Mouse (Mus musculus): ENCODE measurements around the gene Atp4b. TPM values are rescaled to one million over a fixed set of nuclear protein-coding genes. Genes with fewer than 3 reads are reported as not detected.
A peak's percentile ranks its signal among the peaks of the same experiment; 100 is the strongest.

Atp4b gene
- total and polyA plus RNA-seq, 2 experiments from 2014 or later: not detected

DNA sequence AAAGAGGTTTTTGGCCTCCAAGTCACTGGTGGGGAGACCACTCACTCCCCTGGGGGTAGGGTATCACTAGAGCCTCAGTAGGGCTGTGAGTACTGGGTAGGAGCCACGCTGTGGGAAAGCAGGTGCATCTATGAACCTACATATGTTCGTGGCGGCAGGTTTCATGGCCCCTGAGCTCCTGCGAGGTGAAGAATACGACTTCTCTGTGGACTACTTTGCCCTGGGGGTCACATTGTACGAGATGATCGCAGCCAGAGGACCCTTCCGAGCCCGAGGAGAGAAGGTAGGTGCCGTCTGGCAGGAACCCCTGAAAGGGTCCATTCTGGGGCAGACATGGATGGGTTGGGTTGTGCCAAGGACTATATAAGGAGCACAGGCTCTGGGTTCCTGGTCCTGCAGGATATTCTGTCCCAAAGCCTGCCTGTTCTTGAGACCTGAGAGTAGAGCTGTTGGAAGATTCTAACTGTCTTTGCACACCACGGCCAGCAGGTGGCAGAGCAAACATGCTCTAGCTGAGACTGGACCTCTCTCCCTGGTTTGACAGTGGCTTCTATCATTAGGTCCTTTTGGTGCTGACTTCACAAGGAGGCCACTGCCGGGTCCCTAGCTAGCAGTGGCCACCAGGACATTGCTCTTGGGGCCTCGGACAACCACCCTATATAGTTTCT lies 16.4 kb upstream of the Atp4b start:
- Histone ChIP-seq H3K4me3 (ENCODE audit: low read depth, low read length) (no peak overlapping the region), H3K27ac (ENCODE audit: low read depth, low read length) (no peak overlapping the region), H3K4me1 (ENCODE audit: insufficient read depth) (no peaks in the 10 kb centered on the region), H3K9ac (no peak overlapping the region), H3K36me3 (ENCODE audit: insufficient read depth) (no peaks in the 10 kb centered on the region), H3K27me3 (ENCODE audit: insufficient read depth, low read length) (no peaks in the 10 kb centered on the region), H3K9me3 (ENCODE audit: low read length) (no peaks in the 10 kb centered on the region), H3K4me2 (ENCODE audit: low read depth) (no peak overlapping the region)
- ATAC-seq (peak; percentile 61), DNase-seq (peak; percentile 77)
- peak; percentile 90 for TF ChIP-seq CTCF (IDR thresholded peaks at IDR 0.05; ENCODE audit: low read depth)
- 64% methylated on average over 13 of the region's 13 CpGs for WGBS

DNA sequence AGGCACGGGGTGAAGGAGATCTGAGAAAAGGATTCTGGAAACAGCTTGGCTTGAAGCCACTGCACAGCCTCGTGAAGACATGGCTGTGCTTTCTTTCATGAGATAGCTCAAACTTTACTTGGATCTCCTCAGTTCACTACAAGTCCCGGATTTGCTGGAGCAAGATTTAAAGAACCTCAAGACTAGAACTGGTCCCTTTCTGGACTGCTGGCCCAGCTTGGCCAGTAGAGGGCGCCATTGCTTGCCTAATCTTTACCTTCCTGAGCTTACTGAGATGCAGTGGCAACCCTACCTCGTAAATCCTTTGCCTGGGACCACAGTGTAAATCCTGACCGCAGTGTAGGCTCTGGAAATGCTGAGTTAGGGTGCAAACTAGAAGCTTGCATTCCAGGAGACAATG lies 15.0 kb upstream of the Atp4b start:
- 32% methylated on average over 6 of the region's 6 CpGs for WGBS
- Histone ChIP-seq H3K9ac (no peak overlapping the region), H3K4me2 (ENCODE audit: low read depth) (no peak overlapping the region), H3K4me1 (ENCODE audit: insufficient read depth) (no peaks in the 10 kb centered on the region), H3K9me3 (ENCODE audit: low read length) (no peaks in the 10 kb centered on the region), H3K27me3 (ENCODE audit: insufficient read depth, low read length) (no peaks in the 10 kb centered on the region), H3K27ac (ENCODE audit: low read depth, low read length) (no peak overlapping the region), H3K4me3 (ENCODE audit: low read depth, low read length) (no peak overlapping the region), H3K36me3 (ENCODE audit: insufficient read depth) (no peaks in the 10 kb centered on the region)
- ATAC-seq (peak; percentile 70), DNase-seq (peak; percentile 84)
- peak; percentile 87 for TF ChIP-seq CTCF (IDR thresholded peaks at IDR 0.05; ENCODE audit: low read depth)

DNA sequence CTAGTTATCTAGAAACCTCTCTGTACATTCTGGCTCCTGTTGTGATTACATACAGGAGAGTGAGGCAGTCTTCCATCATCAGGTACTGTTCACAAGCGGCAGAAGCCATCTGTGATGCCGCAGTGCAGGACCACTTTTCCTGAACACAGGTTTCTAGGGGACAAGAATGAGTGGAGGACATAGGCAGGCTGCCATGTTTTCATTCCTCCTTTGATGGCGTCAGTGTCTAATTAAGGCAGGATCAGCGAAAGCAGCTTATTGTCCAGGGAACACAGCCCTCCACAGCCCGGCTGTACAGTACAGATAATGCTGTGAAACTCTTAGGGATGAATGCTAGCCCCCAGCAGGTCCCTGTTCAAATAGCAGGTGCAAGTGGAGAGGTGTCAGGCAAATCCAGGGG lies 9.4 kb upstream of the Atp4b start:
- DNase-seq: no peak
- Histone ChIP-seq H3K4me3 (ENCODE audit: low read depth, low read length) (no peak overlapping the region), H3K4me2 (ENCODE audit: low read depth) (no peak overlapping the region), H3K4me1 (ENCODE audit: insufficient read depth) (no peaks in the 10 kb centered on the region), H3K27me3 (ENCODE audit: insufficient read depth, low read length) (no peaks in the 10 kb centered on the region), H3K27ac (ENCODE audit: low read depth, low read length) (no peak overlapping the region), H3K9ac (no peak overlapping the region), H3K36me3 (ENCODE audit: insufficient read depth) (no peaks in the 10 kb centered on the region), H3K9me3 (ENCODE audit: low read length) (no peaks in the 10 kb centered on the region)
- 42% methylated on average over 5 of the region's 5 CpGs for WGBS
- TF ChIP-seq CTCF (IDR thresholded peaks at IDR 0.05; ENCODE audit: low read depth): no peak
- ATAC-seq: no peak

DNA sequence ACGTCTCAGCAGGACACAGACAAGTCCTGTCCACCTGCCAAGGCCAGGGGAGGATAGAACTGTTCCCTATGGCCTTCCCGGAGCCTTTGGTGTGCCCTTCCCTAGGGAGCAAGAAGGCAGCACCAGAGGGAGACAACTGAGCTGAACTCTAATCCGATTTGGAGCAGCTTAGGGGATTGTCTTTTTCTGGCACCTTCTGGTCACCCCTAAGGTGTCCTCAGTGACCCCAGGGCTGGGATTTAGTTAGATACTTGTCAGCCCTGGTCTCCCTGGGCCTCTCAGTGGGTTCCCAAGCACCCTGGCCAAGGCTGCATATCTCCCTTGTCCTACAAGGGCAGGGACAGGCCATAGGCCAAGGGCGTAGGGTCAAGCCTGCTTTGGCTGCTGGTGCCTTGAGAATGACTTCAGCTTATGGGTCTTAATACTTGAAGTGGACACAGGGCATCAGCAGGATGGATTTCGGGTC lies 8.1 kb upstream of the Atp4b start, which contains the start of gene Grk1:
TSS of gene Grk1 (plus strand) at position 416 of the 466 bp plus-strand sequence.
- H3K9me3 ChIP-seq (ENCODE audit: low read length): no peaks in the 10 kb centered on the region

DNA sequence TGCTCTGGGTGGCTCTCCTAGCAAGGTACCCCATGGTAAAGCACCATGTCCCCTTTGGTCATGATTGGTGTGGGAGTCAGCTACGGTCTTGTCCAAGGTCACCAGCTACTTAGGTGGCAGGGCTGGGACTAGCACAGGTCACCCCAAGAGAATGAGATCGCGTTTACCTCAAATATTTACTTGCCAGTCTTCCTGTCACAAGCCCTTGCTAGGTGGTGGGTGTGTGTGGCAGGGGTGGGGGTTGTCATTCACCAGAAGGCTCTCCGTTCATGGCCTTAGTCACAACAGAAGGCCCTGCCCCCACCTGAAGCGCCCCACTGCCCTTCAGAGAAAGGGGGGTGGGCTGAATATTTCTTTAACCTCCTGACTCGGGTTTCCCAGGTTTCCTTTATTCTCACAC lies 6.9 kb upstream of the Atp4b start:
- Histone ChIP-seq H3K27ac (ENCODE audit: low read depth, low read length) (no peak overlapping the region), H3K4me2 (ENCODE audit: low read depth) (no peak overlapping the region), H3K9me3 (ENCODE audit: low read length) (no peaks in the 10 kb centered on the region), H3K27me3 (ENCODE audit: insufficient read depth, low read length) (no peaks in the 10 kb centered on the region), H3K4me3 (ENCODE audit: low read depth, low read length) (no peak overlapping the region), H3K4me1 (ENCODE audit: insufficient read depth) (no peaks in the 10 kb centered on the region), H3K9ac (no peak overlapping the region), H3K36me3 (ENCODE audit: insufficient read depth) (no peaks in the 10 kb centered on the region)
- ATAC-seq (no peak), DNase-seq (no peak)
- TF ChIP-seq CTCF (IDR thresholded peaks at IDR 0.05; ENCODE audit: low read depth): no peak
- WGBS: 78% methylated on average over 6 of the region's 6 CpGs

More for the DNA sequence above, 8.1 kb upstream of the Atp4b start, which contains the start of gene Grk1:
- Histone ChIP-seq H3K4me1 (ENCODE audit: insufficient read depth) (no peaks in the 10 kb centered on the region), H3K4me2 (ENCODE audit: low read depth) (no peak within 1 kb of the TSS), H3K27me3 (ENCODE audit: insufficient read depth, low read length) (no peaks in the 10 kb centered on the region), H3K36me3 (ENCODE audit: insufficient read depth) (no peaks in the 10 kb centered on the region), H3K27ac (ENCODE audit: low read depth, low read length) (no peak within 1 kb of the TSS), H3K9ac (no peak within 1 kb of the TSS), H3K4me3 (ENCODE audit: low read depth, low read length) (no peak within 1 kb of the TSS)
- 78% methylated on average over 5 of the region's 5 CpGs for WGBS
- TF ChIP-seq CTCF (IDR thresholded peaks at IDR 0.05; ENCODE audit: low read depth): no peak
- ATAC-seq (no peak), DNase-seq (no peak)

DNA sequence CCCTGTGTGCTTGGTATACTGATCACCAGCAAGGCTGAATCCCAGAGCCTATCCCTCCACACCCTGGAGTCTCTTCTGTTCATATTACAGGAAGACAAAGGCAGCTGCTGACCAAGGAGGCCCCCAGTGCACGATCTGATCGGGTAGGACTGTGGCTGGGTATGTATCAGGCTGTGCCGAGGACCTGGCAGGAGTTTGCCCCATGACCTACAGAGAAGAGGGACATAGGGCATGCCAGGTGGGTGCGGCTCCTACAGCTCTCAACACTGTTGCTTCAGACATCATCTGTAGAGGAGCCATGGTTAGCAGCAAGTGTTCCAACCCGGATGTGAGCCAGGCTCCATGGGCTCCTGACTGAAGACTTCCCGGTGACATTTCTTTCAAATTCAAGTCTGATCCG lies 2.8 kb downstream of the Atp4b start:
- no peaks in the 10 kb centered on the region for H3K4me1 ChIP-seq (ENCODE audit: insufficient read depth)
- H3K27me3 ChIP-seq (ENCODE audit: insufficient read depth, low read length): no peaks in the 10 kb centered on the region
- no peak overlapping the region for H3K4me3 ChIP-seq (ENCODE audit: low read depth, low read length)
- DNase-seq (no peak), ATAC-seq (no peak)
- WGBS: 90% methylated on average over 7 of the region's 7 CpGs
- no peaks in the 10 kb centered on the region for H3K9me3 ChIP-seq (ENCODE audit: low read length)
- no peak overlapping the region for H3K27ac ChIP-seq (ENCODE audit: low read depth, low read length)
- H3K4me2 ChIP-seq (ENCODE audit: low read depth): no peak overlapping the region
- no peaks in the 10 kb centered on the region for H3K36me3 ChIP-seq (ENCODE audit: insufficient read depth)
- no peak overlapping the region for H3K9ac ChIP-seq
- no peak for TF ChIP-seq CTCF (IDR thresholded peaks at IDR 0.05; ENCODE audit: low read depth)

DNA sequence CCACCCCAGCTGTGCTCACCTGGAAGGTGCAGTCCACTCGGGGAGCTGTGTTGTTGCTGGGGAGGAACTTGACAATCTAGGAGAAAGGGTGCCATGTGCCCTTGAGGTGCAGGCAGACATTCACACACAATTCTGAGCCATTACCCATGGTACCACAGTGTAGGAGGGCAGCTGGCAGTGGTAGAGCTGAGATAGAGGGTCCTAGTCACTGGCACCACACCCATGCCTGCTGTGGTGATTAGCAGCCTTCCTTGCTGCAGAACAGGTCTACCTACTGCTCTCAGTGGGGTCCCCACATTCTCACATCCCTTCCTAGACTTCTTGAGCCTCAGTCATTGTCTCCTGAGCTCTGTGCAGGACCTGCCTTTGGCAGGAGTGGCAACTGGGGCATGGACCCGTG lies 7.9 kb downstream of the Atp4b start:
- DNase-seq (no peak), ATAC-seq (no peak)
- Histone ChIP-seq H3K36me3 (ENCODE audit: insufficient read depth) (no peaks in the 10 kb centered on the region), H3K9me3 (ENCODE audit: low read length) (no peaks in the 10 kb centered on the region), H3K4me1 (ENCODE audit: insufficient read depth) (no peaks in the 10 kb centered on the region), H3K27ac (ENCODE audit: low read depth, low read length) (no peak overlapping the region), H3K4me3 (ENCODE audit: low read depth, low read length) (no peak overlapping the region), H3K27me3 (ENCODE audit: insufficient read depth, low read length) (no peaks in the 10 kb centered on the region), H3K4me2 (ENCODE audit: low read depth) (no peak overlapping the region), H3K9ac (no peak overlapping the region)
- no peak for TF ChIP-seq CTCF (IDR thresholded peaks at IDR 0.05; ENCODE audit: low read depth)
- WGBS: 74% methylated on average over 2 of the region's 2 CpGs

Data from forebrain, postnatal 0 days (tissue).